Mouse (Mus musculus): ENCODE results near the gene Lmcd1. TPM values are rescaled to one million over a fixed set of nuclear protein-coding genes. Genes with fewer than 3 reads are reported as not detected.

Lmcd1 gene
- polyA plus RNA-seq, 1 experiment = not detected

DNA sequence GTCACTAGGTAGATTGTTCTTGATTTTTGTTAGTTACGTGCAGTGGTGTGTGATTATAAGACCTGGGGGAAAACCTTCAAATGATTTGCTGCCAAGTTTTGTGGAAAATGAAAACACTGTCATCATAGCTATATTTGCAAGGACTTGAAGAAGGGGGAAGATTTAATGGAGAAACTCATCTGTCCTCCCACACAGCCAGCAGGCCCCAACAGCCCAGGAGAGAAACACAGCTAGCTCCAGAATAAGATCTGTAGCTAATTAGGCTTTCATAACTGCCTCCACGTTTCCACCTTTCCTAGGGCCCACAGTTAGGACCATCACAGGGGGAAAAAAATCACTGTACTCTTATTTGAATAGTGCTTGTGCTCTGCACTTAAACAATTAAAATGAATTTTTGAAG, 10.5 kb downstream of the Lmcd1 start:
- Histone ChIP-seq H3K4me1 (ENCODE audit: control insufficient read depth, insufficient read depth, low read length) (no peaks in the 10 kb centered on the region), H3K4me3 (ENCODE audit: insufficient read depth, low read length) (no peak overlapping the region), H3K27ac (ENCODE audit: insufficient read depth, low read depth, low read length) (no peak overlapping the region)
- no peak for TF ChIP-seq POLR2A (IDR thresholded peaks at IDR 0.05; ENCODE audit: borderline replicate concordance, low read depth, low read length)
- no peak for TF ChIP-seq CTCF (IDR thresholded peaks at IDR 0.05; ENCODE audit: low read depth, low read length)

- H3K4me1 ChIP-seq (ENCODE audit: control insufficient read depth, insufficient read depth, low read length) = no peaks in the 10 kb centered on the region
- H3K4me3 ChIP-seq (ENCODE audit: insufficient read depth, low read length) = no peak overlapping the region
- TF ChIP-seq CTCF (IDR thresholded peaks at IDR 0.05; ENCODE audit: low read depth, low read length) (no peak), POLR2A (IDR thresholded peaks at IDR 0.05; ENCODE audit: borderline replicate concordance, low read depth, low read length) (no peak)
- no peak overlapping the region for H3K27ac ChIP-seq (ENCODE audit: insufficient read depth, low read depth, low read length)
Observed at GRCm38 (mm10) chr6:112287671-112288070, 14.1 kb downstream of the Lmcd1 start.

DNA sequence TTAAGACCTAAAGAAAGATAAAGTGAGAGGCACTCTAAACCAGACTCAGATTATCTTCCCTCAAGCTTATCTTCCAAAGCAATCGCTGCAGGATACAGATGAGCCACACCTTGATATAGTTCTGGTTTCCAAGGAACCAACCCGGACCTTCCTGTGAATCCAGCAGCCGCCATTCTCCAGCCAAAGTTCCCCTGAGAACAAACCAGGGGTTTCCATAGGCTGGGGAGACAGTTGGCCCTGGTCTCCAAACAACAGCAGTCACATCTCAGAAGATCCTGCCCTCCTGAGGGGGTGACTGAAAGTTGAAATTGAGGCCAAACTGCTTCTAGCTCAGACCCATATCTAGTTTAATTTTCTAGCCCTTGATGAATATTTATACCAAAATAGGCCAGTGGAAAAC, 14.7 kb downstream of the Lmcd1 start:
- no peak for TF ChIP-seq POLR2A (IDR thresholded peaks at IDR 0.05; ENCODE audit: borderline replicate concordance, low read depth, low read length)
- no peak for TF ChIP-seq CTCF (IDR thresholded peaks at IDR 0.05; ENCODE audit: low read depth, low read length)
- Histone ChIP-seq H3K27ac (ENCODE audit: insufficient read depth, low read depth, low read length) (no peak overlapping the region), H3K4me3 (ENCODE audit: insufficient read depth, low read length) (no peak overlapping the region), H3K4me1 (ENCODE audit: control insufficient read depth, insufficient read depth, low read length) (no peaks in the 10 kb centered on the region)

DNA sequence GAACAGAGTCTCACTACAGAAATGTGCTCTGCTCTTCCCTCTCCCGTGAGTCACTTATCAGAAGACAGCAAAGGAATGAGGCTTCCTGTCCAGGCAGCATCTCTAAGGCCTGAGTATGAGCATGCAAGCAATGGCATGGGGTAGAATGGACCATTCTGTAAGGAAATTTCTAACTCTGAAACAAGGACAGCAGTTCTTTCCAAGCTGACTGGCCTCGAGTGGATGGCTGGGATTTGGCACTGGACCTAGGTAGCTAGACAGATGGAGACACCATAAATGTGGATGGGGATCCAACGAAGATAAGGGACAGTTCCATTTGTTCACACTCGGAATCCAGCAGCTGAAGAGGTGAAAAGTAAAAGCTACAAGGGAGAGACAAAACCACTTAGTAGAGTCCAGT, 17.6 kb downstream of the Lmcd1 start:
- Histone ChIP-seq H3K4me1 (ENCODE audit: control insufficient read depth, insufficient read depth, low read length) (no peaks in the 10 kb centered on the region), H3K4me3 (ENCODE audit: insufficient read depth, low read length) (no peak overlapping the region), H3K27ac (ENCODE audit: insufficient read depth, low read depth, low read length) (no peak overlapping the region)
- no peak for TF ChIP-seq CTCF (IDR thresholded peaks at IDR 0.05; ENCODE audit: low read depth, low read length)
- no peak for TF ChIP-seq POLR2A (IDR thresholded peaks at IDR 0.05; ENCODE audit: borderline replicate concordance, low read depth, low read length)

DNA sequence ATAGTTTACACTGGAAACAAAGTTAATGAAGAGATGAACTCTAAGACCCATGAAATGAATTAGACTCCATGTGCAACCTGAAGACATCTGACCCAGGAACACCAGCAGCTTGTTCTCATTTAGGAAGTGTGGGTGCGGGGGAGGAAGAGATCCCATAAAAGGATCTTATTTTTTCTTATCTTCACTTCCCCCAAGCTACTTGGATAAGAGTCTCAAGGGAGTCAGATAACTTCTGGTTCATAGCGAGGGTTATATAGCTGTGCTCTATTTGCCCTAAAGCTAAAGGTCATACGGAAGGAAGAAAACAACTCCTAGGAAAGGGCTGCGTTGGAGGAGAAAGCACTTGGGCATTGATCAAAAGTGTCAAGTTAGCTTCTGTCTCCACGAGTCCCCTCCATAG, 19.8 kb downstream of the Lmcd1 start:
- Histone ChIP-seq H3K4me3 (ENCODE audit: insufficient read depth, low read length) (no peak overlapping the region), H3K27ac (ENCODE audit: insufficient read depth, low read depth, low read length) (no peak overlapping the region), H3K4me1 (ENCODE audit: control insufficient read depth, insufficient read depth, low read length) (no peaks in the 10 kb centered on the region)
- TF ChIP-seq CTCF (IDR thresholded peaks at IDR 0.05; ENCODE audit: low read depth, low read length) (no peak), POLR2A (IDR thresholded peaks at IDR 0.05; ENCODE audit: borderline replicate concordance, low read depth, low read length) (no peak)

DNA sequence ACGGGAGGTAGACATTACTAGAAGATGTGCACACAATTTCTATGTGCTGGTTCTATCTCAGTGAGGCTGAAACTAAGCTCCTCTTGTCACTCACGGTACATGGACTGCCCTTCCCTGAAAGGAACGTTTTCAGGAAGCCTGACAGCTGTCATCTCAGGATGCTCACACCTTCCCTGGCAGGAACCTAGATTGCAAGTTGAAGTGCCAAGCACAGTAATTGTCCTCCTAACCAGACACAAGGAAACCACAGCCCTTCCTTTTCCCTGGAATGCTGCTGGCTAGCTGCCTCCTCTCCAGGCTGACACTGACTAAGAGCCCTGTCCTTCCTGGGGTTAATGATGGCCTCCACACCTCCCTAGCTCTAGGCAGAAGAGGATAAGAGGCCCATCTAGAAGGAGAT, 21.7 kb downstream of the Lmcd1 start:
- TF ChIP-seq POLR2A (IDR thresholded peaks at IDR 0.05; ENCODE audit: borderline replicate concordance, low read depth, low read length) (no peak), CTCF (IDR thresholded peaks at IDR 0.05; ENCODE audit: low read depth, low read length) (no peak)
- H3K27ac ChIP-seq (ENCODE audit: insufficient read depth, low read depth, low read length) = no peak overlapping the region
- no peak overlapping the region for H3K4me3 ChIP-seq (ENCODE audit: insufficient read depth, low read length)
- no peaks in the 10 kb centered on the region for H3K4me1 ChIP-seq (ENCODE audit: control insufficient read depth, insufficient read depth, low read length)

DNA sequence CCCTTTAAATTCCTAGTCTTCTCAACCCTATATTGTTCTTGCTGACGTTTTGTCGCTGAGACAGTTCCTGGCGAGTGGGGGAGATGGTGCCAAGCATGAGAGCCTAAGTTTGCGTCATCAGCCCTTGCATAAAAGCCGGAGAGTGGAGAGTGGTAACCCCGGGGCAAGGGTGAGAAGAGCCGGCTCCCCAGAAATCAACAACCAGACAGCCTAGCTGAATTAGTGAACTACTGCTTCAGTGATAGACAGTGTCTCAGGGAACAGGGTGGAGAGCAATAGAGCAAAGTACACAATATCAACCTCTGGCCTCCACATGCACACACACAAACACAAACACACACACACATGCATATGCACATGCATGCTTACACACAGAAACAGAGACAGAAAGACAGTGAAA, 26.6 kb downstream of the Lmcd1 start:
- Histone ChIP-seq H3K4me3 (ENCODE audit: insufficient read depth, low read length) (no peak overlapping the region), H3K4me1 (ENCODE audit: control insufficient read depth, insufficient read depth, low read length) (no peaks in the 10 kb centered on the region), H3K27ac (ENCODE audit: insufficient read depth, low read depth, low read length) (no peak overlapping the region)
- TF ChIP-seq POLR2A (IDR thresholded peaks at IDR 0.05; ENCODE audit: borderline replicate concordance, low read depth, low read length) = no peak
- TF ChIP-seq CTCF (IDR thresholded peaks at IDR 0.05; ENCODE audit: low read depth, low read length) = no peak

- no peaks in the 10 kb centered on the region for H3K4me1 ChIP-seq (ENCODE audit: control insufficient read depth, insufficient read depth, low read length)
- no peak for TF ChIP-seq POLR2A (IDR thresholded peaks at IDR 0.05; ENCODE audit: borderline replicate concordance, low read depth, low read length)
- TF ChIP-seq CTCF (IDR thresholded peaks at IDR 0.05; ENCODE audit: low read depth, low read length) = no peak
- no peak overlapping the region for H3K4me3 ChIP-seq (ENCODE audit: insufficient read depth, low read length)
- no peak overlapping the region for H3K27ac ChIP-seq (ENCODE audit: insufficient read depth, low read depth, low read length)
Observed at GRCm38 (mm10) chr6:112300633-112301032, 27.1 kb downstream of the Lmcd1 start.

- H3K4me3 ChIP-seq (ENCODE audit: insufficient read depth, low read length) = no peak overlapping the region
- H3K4me1 ChIP-seq (ENCODE audit: control insufficient read depth, insufficient read depth, low read length) = no peaks in the 10 kb centered on the region
- no peak for TF ChIP-seq POLR2A (IDR thresholded peaks at IDR 0.05; ENCODE audit: borderline replicate concordance, low read depth, low read length)
- no peak for TF ChIP-seq CTCF (IDR thresholded peaks at IDR 0.05; ENCODE audit: low read depth, low read length)
- no peak overlapping the region for H3K27ac ChIP-seq (ENCODE audit: insufficient read depth, low read depth, low read length)
Observed at GRCm38 (mm10) chr6:112302248-112302647, 28.7 kb downstream of the Lmcd1 start.

DNA sequence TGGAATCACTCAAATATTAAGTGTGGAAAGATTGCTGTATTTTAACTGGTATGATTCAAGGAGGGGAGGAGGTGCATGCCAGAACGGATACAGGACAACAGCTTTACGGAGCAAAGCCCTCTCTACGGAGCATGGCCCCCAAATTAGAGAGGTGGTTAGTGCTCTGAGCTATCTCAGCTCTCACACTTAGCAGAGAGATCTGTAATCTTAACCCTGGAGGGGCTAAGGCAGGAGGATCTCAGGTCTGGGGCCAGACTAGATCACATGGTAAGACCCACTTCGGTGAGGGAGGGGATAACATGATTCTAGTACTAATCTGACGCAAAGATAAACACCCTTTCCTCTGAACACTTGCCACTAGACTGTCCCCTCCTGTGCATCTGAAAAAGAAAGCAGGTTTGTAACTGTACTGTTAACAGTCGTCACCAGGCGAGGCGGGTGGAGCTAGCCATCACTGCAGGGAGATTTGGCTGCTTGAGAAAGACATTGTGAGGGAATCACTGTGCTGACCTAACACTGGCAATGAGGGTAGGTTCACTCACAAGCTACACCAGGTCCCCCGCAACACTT, 29.3 kb downstream of the Lmcd1 start:
- TF ChIP-seq CTCF (IDR thresholded peaks at IDR 0.05; ENCODE audit: low read depth, low read length) (no peak), POLR2A (IDR thresholded peaks at IDR 0.05; ENCODE audit: borderline replicate concordance, low read depth, low read length) (no peak)
- Histone ChIP-seq H3K4me1 (ENCODE audit: control insufficient read depth, insufficient read depth, low read length) (no peaks in the 10 kb centered on the region), H3K4me3 (ENCODE audit: insufficient read depth, low read length) (no peak overlapping the region), H3K27ac (ENCODE audit: insufficient read depth, low read depth, low read length) (no peak overlapping the region)

- no peak for TF ChIP-seq CTCF (IDR thresholded peaks at IDR 0.05; ENCODE audit: low read depth, low read length)
- TF ChIP-seq POLR2A (IDR thresholded peaks at IDR 0.05; ENCODE audit: borderline replicate concordance, low read depth, low read length) = no peak
- no peak overlapping the region for H3K27ac ChIP-seq (ENCODE audit: insufficient read depth, low read depth, low read length)
- no peaks in the 10 kb centered on the region for H3K4me1 ChIP-seq (ENCODE audit: control insufficient read depth, insufficient read depth, low read length)
- H3K4me3 ChIP-seq (ENCODE audit: insufficient read depth, low read length) = no peak overlapping the region
Observed at GRCm38 (mm10) chr6:112304751-112305150, 31.2 kb downstream of the Lmcd1 start.
